Mouse (Mus musculus): ENCODE data around the gene Agpat2. TPM values are rescaled to one million over a fixed set of nuclear protein-coding genes. Genes with fewer than 3 reads are reported as not detected.

Agpat2 gene
- 10 to 100 TPM; 53.3 to 78.7 TPM for total RNA-seq (2021)

GRCm38 (mm10) chr2:26603720-26604671, at the start of gene Agpat2:
Agpat2 (minus strand) TSS chr2:26604417.
- DNase-seq, result peak; percentile 86 to 87
- intact Hi-C loops (cut with DNase I), result loop anchor here (1.0 kb wide), 1 partner anchor 36 kb away; no protein-coding TSS in a partner anchor

GRCm38 (mm10) chr2:26646643-26647293, 42.6 kb upstream of the Agpat2 start:
- DNase-seq, result peak; percentile 84
- intact Hi-C loops (cut with DNase I), result loop anchor here (2.0 to 10.0 kb wide), 3 partner anchors 258 to 590 kb away; partner anchors contain the start of gene Surf6

- DNase-seq, result peak in 1 of 2 experiments; percentile 44
Measured at GRCm38 (mm10) chr2:26643942-26644341, 39.7 kb upstream of the Agpat2 start.

GRCm38 (mm10) chr2:26641006-26641647, 36.9 kb upstream of the Agpat2 start:
- intact Hi-C loops (cut with DNase I), result loop anchor here (1.0 to 10.0 kb wide), 2 partner anchors 9 to 264 kb away; partner anchors contain the start of gene Surf6

More at GRCm38 (mm10) chr2:26643942-26644341, 39.7 kb upstream of the Agpat2 start:
- intact Hi-C loops (cut with DNase I), result loop anchor here (10.0 kb wide), 1 partner anchor 261 kb away; the partner anchor contains the start of gene Surf6

GRCm38 (mm10) chr2:26639838-26640830, 35.9 kb upstream of the Agpat2 start:
- intact Hi-C loops (cut with DNase I), result loop anchor here (1.0 to 10.0 kb wide), 2 partner anchors 37 to 265 kb away; partner anchors contain the start of gene Surf6
- peak; percentile 98 to 100 for DNase-seq

More at GRCm38 (mm10) chr2:26641006-26641647, 36.9 kb upstream of the Agpat2 start:
- DNase-seq, result no peak

- intact Hi-C loops (cut with DNase I), result no loop called here
- DNase-seq, result peak; percentile 57 to 72
Measured at GRCm38 (mm10) chr2:26639083-26639482, 34.9 kb upstream of the Agpat2 start.

GRCm38 (mm10) chr2:26638572-26638971, 34.4 kb upstream of the Agpat2 start:
- DNase-seq, result no peak
- intact Hi-C loops (cut with DNase I), result no loop called here

- no peak for DNase-seq
- intact Hi-C loops (cut with DNase I), result no loop called here
Measured at GRCm38 (mm10) chr2:26638039-26638438, 33.8 kb upstream of the Agpat2 start.

GRCm38 (mm10) chr2:26637316-26637932, 33.2 kb upstream of the Agpat2 start:
- intact Hi-C loops (cut with DNase I), result no loop called here

GRCm38 (mm10) chr2:26636325-26636635, 32.1 kb upstream of the Agpat2 start:
- intact Hi-C loops (cut with DNase I), result no loop called here

More at GRCm38 (mm10) chr2:26637316-26637932, 33.2 kb upstream of the Agpat2 start:
- no peak for DNase-seq

GRCm38 (mm10) chr2:26635489-26636324, 31.5 kb upstream of the Agpat2 start:
- no peak for DNase-seq
- intact Hi-C loops (cut with DNase I), result no loop called here

More at GRCm38 (mm10) chr2:26636325-26636635, 32.1 kb upstream of the Agpat2 start:
- DNase-seq, result no peak

- intact Hi-C loops (cut with DNase I), result no loop called here
- DNase-seq, result peak in 1 of 2 experiments; percentile 40
Measured at GRCm38 (mm10) chr2:26634629-26635488, 30.6 kb upstream of the Agpat2 start.

- intact Hi-C loops (cut with DNase I), result no loop called here
- DNase-seq, result no peak
Measured at GRCm38 (mm10) chr2:26633953-26634530, 29.8 kb upstream of the Agpat2 start.

- intact Hi-C loops (cut with DNase I), result no loop called here
- no peak for DNase-seq
Measured at GRCm38 (mm10) chr2:26632541-26633395, 28.6 kb upstream of the Agpat2 start.

GRCm38 (mm10) chr2:26628792-26629437, 24.7 kb upstream of the Agpat2 start:
- no peak for DNase-seq
- intact Hi-C loops (cut with DNase I), result no loop called here
